20 mouse cellular contexts compared by ENCODE assay signal in genomic region chr19:31489606-31490005, GRCm38 (mm10).
DNase-seq lines count a peak whose midpoint lies in the region; ATAC-seq lines count a peak whose summit lies in the region.
"Had no signal": no experiment of that assay in that cellular context is flagged by ENCODE, and none has a peak within 500 bp of the region (broad histone marks: within the 10 kb centered on the region; RNA-seq: fewer than 3 reads in every experiment).

No protein-coding gene starts in this region.

- no peak overlapping the region for H3K9ac ChIP-seq in midbrain, embryonic 16.5 days (ENCODE audit: low read depth, low read length)

- H3K27ac ChIP-seq in midbrain, embryonic 16.5 days (ENCODE audit: low read length) = no peak overlapping the region

- no peak for DNase-seq in frontal cortex, postnatal 10 days (ENCODE audit: low spot score in 2 of 2)
- DNase-seq in brain, adult 2 months (ENCODE audit: low read depth, low spot score) = peak; percentile 40
- DNase-seq: adrenal gland, adult 2 months; adrenal gland, adult 8-10 months; adrenal gland, postnatal 10 days; adrenal gland, postnatal 14 days; adrenal gland, postnatal 25 days; adrenal gland, postnatal 36 days; B cell, adult 2 months; cerebellum, adult 11 months; cerebellum, adult 11-12 months; cerebellum, adult 18-20 months; cerebellum, adult 2 months had no signal

- H3K4me2 ChIP-seq in midbrain, embryonic 16.5 days (ENCODE audit: low read length) = no peak overlapping the region

- no peak overlapping the region for H3K4me3 ChIP-seq in midbrain, embryonic 16.5 days (ENCODE audit: low read depth, low read length)

- H3K4me1 ChIP-seq in midbrain, embryonic 16.5 days (ENCODE audit: control insufficient read depth, insufficient read depth, low read length) = no peaks in the 10 kb centered on the region

- peak; percentile 96 for ATAC-seq in frontal cortex, adult (ENCODE audit: low TSS enrichment)
- no peak for ATAC-seq in midbrain, embryonic 16.5 days
- ATAC-seq: activated CD4-positive, CD25-positive, alpha-beta regulatory T cell, adult 4 months; CD4-positive, CD25-positive, alpha-beta regulatory T cell, adult 4 months; Patski had no signal

- H3K36me3 ChIP-seq in midbrain, embryonic 16.5 days (ENCODE audit: control insufficient read depth, insufficient read depth, low read length) = no peaks in the 10 kb centered on the region
- H3K36me3 ChIP-seq: G1E had no signal

- no peaks in the 10 kb centered on the region for H3K9me3 ChIP-seq in midbrain, embryonic 16.5 days (replicated peaks; ENCODE audit: control insufficient read depth, low read length, poor library complexity, severe bottlenecking)
- H3K9me3 ChIP-seq: G1E had no signal

- WGBS in midbrain, embryonic 16.5 days = 75% methylated on average over 4 of the region's 4 CpGs

- H3K27me3 ChIP-seq in midbrain, embryonic 16.5 days (ENCODE audit: control insufficient read depth, insufficient read depth, low read depth, low read length) = no peaks in the 10 kb centered on the region
- H3K27me3 ChIP-seq: CH12.LX had no signal
